In the genomic region with DNA sequence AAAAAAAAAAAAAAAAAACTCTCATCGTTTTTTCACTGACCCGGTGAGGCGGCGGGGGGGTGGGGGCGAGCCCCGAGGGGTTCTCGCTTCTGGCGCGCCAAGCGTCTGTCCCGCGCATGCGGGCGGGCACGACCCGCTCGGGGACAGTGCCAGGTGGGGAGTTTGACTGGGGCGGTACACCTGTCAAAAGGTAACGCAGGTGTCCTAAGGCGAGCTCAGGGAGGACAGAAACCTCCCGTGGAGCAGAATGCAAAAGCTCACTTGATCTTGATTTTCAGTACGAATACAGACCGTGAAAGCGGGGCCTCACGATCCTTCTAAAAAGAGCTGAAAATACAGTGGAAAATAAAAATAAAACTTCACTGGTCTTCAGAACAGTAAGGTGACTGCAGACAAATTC, we compare ENCODE assay signal across 8 mouse cellular contexts. TPM values are rescaled to one million over a fixed set of nuclear protein-coding genes. Genes with fewer than 3 reads are reported as not detected.
DNase-seq lines count a peak whose midpoint lies in the region; ATAC-seq and TF ChIP-seq lines count a peak whose summit lies in the region.

No protein-coding gene starts in this region.

- WGBS in hindbrain, embryonic 12.5 days = 30% methylated on average over 25 of the region's 25 CpGs
- WGBS in lung, embryonic 14.5 days = 35% methylated on average over 25 of the region's 25 CpGs

- H3K4me1 ChIP-seq in hindbrain, embryonic 12.5 days = no peaks in the 10 kb centered on the region
- no peaks in the 10 kb centered on the region for H3K4me1 ChIP-seq in lung, embryonic 14.5 days (ENCODE audit: insufficient read depth)

- no peak overlapping the region for H3K9ac ChIP-seq in hindbrain, embryonic 12.5 days
- no peak overlapping the region for H3K9ac ChIP-seq in lung, embryonic 14.5 days

- DNase-seq in MEL-GATA-1-ER (ENCODE audit: extremely low read depth, low read depth) = peak; percentile 83
- peak; percentile 98 to 100 for DNase-seq in cerebellum, postnatal 10 days
- DNase-seq in frontal cortex, postnatal 25 days (ENCODE audit: low spot score in 2 of 2) = peak; percentile 95 to 97
- peak; percentile 78 for DNase-seq in layer of hippocampus, adult 9-11 months
- peak; percentile 94 for DNase-seq in lung, embryonic 14.5 days
- DNase-seq in ovary, adult 18-20 months (ENCODE audit: low spot score) = peak; percentile 83
- DNase-seq in thymus, postnatal 0 days (ENCODE audit: low spot score) = peak; percentile 86

- no peak for TF ChIP-seq CTCF in lung, embryonic 14.5 days (IDR thresholded peaks at IDR 0.05; ENCODE audit: low read depth)

- H3K27me3 ChIP-seq in hindbrain, embryonic 12.5 days = no peaks in the 10 kb centered on the region
- no peaks in the 10 kb centered on the region for H3K27me3 ChIP-seq in lung, embryonic 14.5 days (ENCODE audit: insufficient read depth, low read length)

- no peaks in the 10 kb centered on the region for H3K9me3 ChIP-seq in hindbrain, embryonic 12.5 days (replicated peaks)
- H3K9me3 ChIP-seq in lung, embryonic 14.5 days (ENCODE audit: low read depth, low read length) = no peaks in the 10 kb centered on the region

- ATAC-seq in hindbrain, embryonic 12.5 days (ENCODE audit: low FRiP score) = peak; percentile 100
- ATAC-seq in lung, embryonic 14.5 days (ENCODE audit: insufficient read depth) = peak; percentile 100

- no peaks in the 10 kb centered on the region for H3K36me3 ChIP-seq in hindbrain, embryonic 12.5 days
- H3K36me3 ChIP-seq in lung, embryonic 14.5 days (ENCODE audit: insufficient read depth) = no peaks in the 10 kb centered on the region

- H3K4me3 ChIP-seq in hindbrain, embryonic 12.5 days = no peak overlapping the region
- H3K4me3 ChIP-seq in lung, embryonic 14.5 days (ENCODE audit: low read depth, low read length) = no peak overlapping the region

- no peak overlapping the region for H3K27ac ChIP-seq in hindbrain, embryonic 12.5 days
- H3K27ac ChIP-seq in lung, embryonic 14.5 days (ENCODE audit: low read depth) = no peak overlapping the region

- H3K4me2 ChIP-seq in hindbrain, embryonic 12.5 days (replicated peaks) = no peak overlapping the region
- no peak overlapping the region for H3K4me2 ChIP-seq in lung, embryonic 14.5 days

RNA-seq across cellular contexts. Expression of gene Hic2, which starts 11.2 kb away (rescaled TPM):
- polyA plus RNA-seq in hindbrain, embryonic 12.5 days (2016; fragmentation: Nextera tagmentation; extraction: Ambion mirVana) = 12.3 and 13.8 TPM in 2 replicates
- polyA plus RNA-seq in lung, embryonic 14.5 days (2014; fragmentation: Nextera tagmentation; extraction: Ambion mirVana) = 3.4 and 4.3 TPM in 2 replicates
- polyA plus RNA-seq in thymus, postnatal 0 days (2015; fragmentation: Nextera tagmentation; extraction: Ambion mirVana) = 1.5 and 2.2 TPM in 2 replicates

RNA-seq across cellular contexts. Expression of gene Rimbp3, which starts 13.8 kb away (rescaled TPM):
- 1.3 and 2.0 TPM in 2 replicates for polyA plus RNA-seq in hindbrain, embryonic 12.5 days (2016; fragmentation: Nextera tagmentation; extraction: Ambion mirVana)
- polyA plus RNA-seq in lung, embryonic 14.5 days (2014; fragmentation: Nextera tagmentation; extraction: Ambion mirVana) = 0.13 and 0.30 TPM in 2 replicates
- polyA plus RNA-seq in thymus, postnatal 0 days (2015; fragmentation: Nextera tagmentation; extraction: Ambion mirVana) = 0.30 and 0.48 TPM in 2 replicates

RNA-seq across cellular contexts. Expression of gene Ube2l3, which starts 19.7 kb away (rescaled TPM):
- 346 and 373 TPM in 2 replicates for polyA plus RNA-seq in hindbrain, embryonic 12.5 days (2016; fragmentation: Nextera tagmentation; extraction: Ambion mirVana)
- polyA plus RNA-seq in lung, embryonic 14.5 days (2014; fragmentation: Nextera tagmentation; extraction: Ambion mirVana) = 349 and 371 TPM in 2 replicates
- polyA plus RNA-seq in thymus, postnatal 0 days (2015; fragmentation: Nextera tagmentation; extraction: Ambion mirVana) = 420 and 454 TPM in 2 replicates

RNA-seq across cellular contexts. Expression of gene Tmem191c, which starts 53.7 kb away (rescaled TPM):
- 19.6 and 23.0 TPM in 2 replicates for polyA plus RNA-seq in hindbrain, embryonic 12.5 days (2016; fragmentation: Nextera tagmentation; extraction: Ambion mirVana)
- 6.7 and 7.5 TPM in 2 replicates for polyA plus RNA-seq in lung, embryonic 14.5 days (2014; fragmentation: Nextera tagmentation; extraction: Ambion mirVana)
- 33.3 and 50.5 TPM in 2 replicates for polyA plus RNA-seq in thymus, postnatal 0 days (2015; fragmentation: Nextera tagmentation; extraction: Ambion mirVana)
